Mouse (Mus musculus): ENCODE data around the gene Fhod1. TPM values are rescaled to one million over a fixed set of nuclear protein-coding genes. Genes with fewer than 3 reads are reported as not detected.

The Fhod1 gene
- polyA plus RNA-seq (2014; fragmentation: Nextera tagmentation; extraction: Ambion mirVana) = 0.39 and 0.48 TPM in 2 replicates

- WGBS = under 1% methylated on average over 53 of the region's 53 CpGs
- Histone ChIP-seq H3K4me3 (ENCODE audit: low read depth, low read length) (peak within 1 kb of the TSS; percentile 65), H3K36me3 (ENCODE audit: control insufficient read depth, insufficient read depth, low read length) (no peaks in the 10 kb centered on the region), H3K27me3 (replicated peaks; ENCODE audit: control insufficient read depth, insufficient read depth, low read length) (no peaks in the 10 kb centered on the region; the same call in 1 of the 2 replicates), H3K27ac (ENCODE audit: low read depth, low read length) (peak within 1 kb of the TSS; percentile 68), H3K4me1 (ENCODE audit: control insufficient read depth, insufficient read depth, low read length) (peaks cover 16% of the 10 kb centered on the region), H3K9ac (ENCODE audit: low read length) (peak within 1 kb of the TSS; percentile 82), H3K4me2 (ENCODE audit: low read length) (peak within 1 kb of the TSS; percentile 69), H3K9me3 (replicated peaks; ENCODE audit: control insufficient read depth, low read length) (no peaks in the 10 kb centered on the region)
- ATAC-seq = peak; percentile 90
- peak; percentile 97 for DNase-seq (ENCODE audit: low spot score)
These were observed at the start of gene Fhod1 for GRCm38 (mm10) chr8:105347428-105348221. Gene Fhod1 (minus strand): TSS chr8:105347953.

- no peak overlapping the region for H3K27ac ChIP-seq (ENCODE audit: low read depth, low read length)
These were observed 46.2 kb upstream of the Fhod1 start for GRCm38 (mm10) chr8:105393915-105394314.

GRCm38 (mm10) chr8:105393089-105393787 lies 45.5 kb upstream of the Fhod1 start:
- Histone ChIP-seq H3K4me2 (ENCODE audit: low read length) (no peak overlapping the region), H3K27ac (ENCODE audit: low read depth, low read length) (no peak overlapping the region), H3K9me3 (replicated peaks; ENCODE audit: control insufficient read depth, low read length) (no peaks in the 10 kb centered on the region), H3K9ac (ENCODE audit: low read length) (no peak overlapping the region), H3K4me3 (ENCODE audit: low read depth, low read length) (no peak overlapping the region), H3K27me3 (replicated peaks; ENCODE audit: control insufficient read depth, insufficient read depth, low read length) (no peaks in the 10 kb centered on the region), H3K36me3 (ENCODE audit: control insufficient read depth, insufficient read depth, low read length) (no peaks in the 10 kb centered on the region), H3K4me1 (ENCODE audit: control insufficient read depth, insufficient read depth, low read length) (no peaks in the 10 kb centered on the region)
- ATAC-seq = no peak
- WGBS = 90% methylated on average over 12 of the region's 12 CpGs
- DNase-seq (ENCODE audit: low spot score) = no peak

More at GRCm38 (mm10) chr8:105393915-105394314, 46.2 kb upstream of the Fhod1 start:
- Histone ChIP-seq H3K4me3 (ENCODE audit: low read depth, low read length) (no peak overlapping the region), H3K4me1 (ENCODE audit: control insufficient read depth, insufficient read depth, low read length) (no peaks in the 10 kb centered on the region), H3K4me2 (ENCODE audit: low read length) (no peak overlapping the region), H3K27me3 (replicated peaks; ENCODE audit: control insufficient read depth, insufficient read depth, low read length) (no peaks in the 10 kb centered on the region), H3K9me3 (replicated peaks; ENCODE audit: control insufficient read depth, low read length) (no peaks in the 10 kb centered on the region), H3K36me3 (ENCODE audit: control insufficient read depth, insufficient read depth, low read length) (no peaks in the 10 kb centered on the region), H3K9ac (ENCODE audit: low read length) (no peak overlapping the region)
- no peak for DNase-seq (ENCODE audit: low spot score)
- WGBS = 46% methylated on average over 7 of the region's 7 CpGs
- no peak for ATAC-seq

DNA sequence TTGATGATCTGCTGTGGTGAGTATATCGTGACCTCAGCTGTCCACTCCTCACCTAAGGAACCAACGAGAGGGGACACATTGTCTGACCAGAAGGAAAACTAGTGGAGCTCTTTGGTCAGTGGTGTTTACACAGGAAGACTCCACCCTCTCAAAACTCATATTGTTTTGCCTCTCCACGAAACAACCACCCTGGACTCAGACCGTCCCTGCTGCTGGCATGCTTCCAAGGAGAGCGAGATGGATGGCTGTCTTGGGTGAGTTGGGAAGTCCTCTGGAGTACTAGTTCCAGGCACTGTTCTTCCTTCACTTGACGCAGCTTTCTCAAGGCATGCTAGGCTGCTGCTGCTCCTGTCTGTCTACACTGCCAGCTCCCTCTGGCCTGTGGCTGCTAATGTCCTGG lies 41.3 kb upstream of the Fhod1 start:
- Histone ChIP-seq H3K9me3 (replicated peaks; ENCODE audit: control insufficient read depth, low read length) (no peaks in the 10 kb centered on the region), H3K4me2 (ENCODE audit: low read length) (no peak overlapping the region), H3K4me1 (ENCODE audit: control insufficient read depth, insufficient read depth, low read length) (no peaks in the 10 kb centered on the region), H3K27me3 (replicated peaks; ENCODE audit: control insufficient read depth, insufficient read depth, low read length) (no peaks in the 10 kb centered on the region), H3K36me3 (ENCODE audit: control insufficient read depth, insufficient read depth, low read length) (no peaks in the 10 kb centered on the region), H3K9ac (ENCODE audit: low read length) (no peak overlapping the region), H3K4me3 (ENCODE audit: low read depth, low read length) (no peak overlapping the region), H3K27ac (ENCODE audit: low read depth, low read length) (no peak overlapping the region)
- 79% methylated on average over 6 of the region's 6 CpGs for WGBS
- ATAC-seq = no peak
- DNase-seq (ENCODE audit: low spot score) = no peak

DNA sequence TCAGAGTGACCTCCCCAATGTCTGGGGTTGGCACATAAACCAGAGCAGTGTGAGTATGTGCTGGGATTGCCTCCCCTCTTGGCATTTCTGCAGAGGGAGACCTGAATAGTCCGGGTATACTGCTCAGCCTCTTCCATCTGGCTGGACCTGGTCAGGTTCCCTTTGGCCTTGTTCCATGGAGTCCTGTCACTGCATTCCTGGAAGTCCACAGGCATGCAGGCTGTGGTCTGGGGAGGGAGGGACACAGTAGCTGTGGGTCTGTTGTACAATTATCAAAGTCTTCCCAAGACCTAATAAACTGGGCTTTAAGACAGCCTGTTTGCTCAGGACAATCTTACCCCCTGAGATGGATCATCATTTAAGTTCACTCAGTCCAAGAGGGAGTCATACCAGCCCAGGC lies 39.4 kb upstream of the Fhod1 start:
- WGBS = 76% methylated on average over 1 of the region's 1 CpGs

GRCm38 (mm10) chr8:105384070-105384469 lies 36.3 kb upstream of the Fhod1 start:
- no peak overlapping the region for H3K4me3 ChIP-seq (ENCODE audit: low read depth, low read length)
- H3K9ac ChIP-seq (ENCODE audit: low read length) = no peak overlapping the region
- 93% methylated on average over 2 of the region's 2 CpGs for WGBS
- H3K9me3 ChIP-seq (replicated peaks; ENCODE audit: control insufficient read depth, low read length) = no peaks in the 10 kb centered on the region
- no peaks in the 10 kb centered on the region for H3K27me3 ChIP-seq (replicated peaks; ENCODE audit: control insufficient read depth, insufficient read depth, low read length)
- DNase-seq (ENCODE audit: low spot score) = no peak
- no peak overlapping the region for H3K4me2 ChIP-seq (ENCODE audit: low read length)
- ATAC-seq = no peak
- H3K36me3 ChIP-seq (ENCODE audit: control insufficient read depth, insufficient read depth, low read length) = no peaks in the 10 kb centered on the region
- H3K4me1 ChIP-seq (ENCODE audit: control insufficient read depth, insufficient read depth, low read length) = no peaks in the 10 kb centered on the region
- no peak overlapping the region for H3K27ac ChIP-seq (ENCODE audit: low read depth, low read length)

More for the DNA sequence above, 39.4 kb upstream of the Fhod1 start:
- Histone ChIP-seq H3K36me3 (ENCODE audit: control insufficient read depth, insufficient read depth, low read length) (no peaks in the 10 kb centered on the region), H3K4me1 (ENCODE audit: control insufficient read depth, insufficient read depth, low read length) (no peaks in the 10 kb centered on the region), H3K4me3 (ENCODE audit: low read depth, low read length) (no peak overlapping the region), H3K9ac (ENCODE audit: low read length) (no peak overlapping the region), H3K9me3 (replicated peaks; ENCODE audit: control insufficient read depth, low read length) (no peaks in the 10 kb centered on the region), H3K27ac (ENCODE audit: low read depth, low read length) (no peak overlapping the region), H3K27me3 (replicated peaks; ENCODE audit: control insufficient read depth, insufficient read depth, low read length) (no peaks in the 10 kb centered on the region), H3K4me2 (ENCODE audit: low read length) (no peak overlapping the region)
- ATAC-seq (no peak), DNase-seq (ENCODE audit: low spot score) (no peak)

- no peaks in the 10 kb centered on the region for H3K36me3 ChIP-seq (ENCODE audit: control insufficient read depth, insufficient read depth, low read length)
- 89% methylated on average over 12 of the region's 12 CpGs for WGBS
These were observed 32.6 kb upstream of the Fhod1 start for GRCm38 (mm10) chr8:105380308-105380707.

GRCm38 (mm10) chr8:105378673-105379072 lies 30.9 kb upstream of the Fhod1 start:
- DNase-seq (ENCODE audit: low spot score) = peak; percentile 27
- Histone ChIP-seq H3K4me3 (ENCODE audit: low read depth, low read length) (no peak overlapping the region), H3K9ac (ENCODE audit: low read length) (no peak overlapping the region), H3K36me3 (ENCODE audit: control insufficient read depth, insufficient read depth, low read length) (no peaks in the 10 kb centered on the region), H3K4me1 (ENCODE audit: control insufficient read depth, insufficient read depth, low read length) (no peaks in the 10 kb centered on the region; the same call in 1 of the 2 replicates), H3K9me3 (replicated peaks; ENCODE audit: control insufficient read depth, low read length) (no peaks in the 10 kb centered on the region), H3K4me2 (ENCODE audit: low read length) (no peak overlapping the region), H3K27me3 (replicated peaks; ENCODE audit: control insufficient read depth, insufficient read depth, low read length) (no peaks in the 10 kb centered on the region), H3K27ac (ENCODE audit: low read depth, low read length) (no peak overlapping the region)
- 0 out of 2 replicates have a peak, but pooled peaks have one; percentile 44 for ATAC-seq
- WGBS = 47% methylated on average over 19 of the region's 19 CpGs

More at GRCm38 (mm10) chr8:105380308-105380707, 32.6 kb upstream of the Fhod1 start:
- H3K27me3 ChIP-seq (replicated peaks; ENCODE audit: control insufficient read depth, insufficient read depth, low read length) = no peaks in the 10 kb centered on the region
- H3K4me2 ChIP-seq (ENCODE audit: low read length) = no peak overlapping the region
- H3K27ac ChIP-seq (ENCODE audit: low read depth, low read length) = no peak overlapping the region
- H3K9me3 ChIP-seq (replicated peaks; ENCODE audit: control insufficient read depth, low read length) = no peaks in the 10 kb centered on the region
- no peak overlapping the region for H3K9ac ChIP-seq (ENCODE audit: low read length)
- H3K4me3 ChIP-seq (ENCODE audit: low read depth, low read length) = no peak overlapping the region
- no peak for ATAC-seq
- no peaks in the 10 kb centered on the region for H3K4me1 ChIP-seq (ENCODE audit: control insufficient read depth, insufficient read depth, low read length)
- DNase-seq (ENCODE audit: low spot score) = no peak
